Mouse (Mus musculus) forebrain, embryonic 12.5 days (tissue): ENCODE results near the gene Cenpc1. TPM values are rescaled to one million over a fixed set of nuclear protein-coding genes. Genes with fewer than 3 reads are reported as not detected.

ENCODE experiments used
- ATAC-seq: fragments of 200-750 bp; cut with Nextera tagmentation; 2 replicates; pipeline ENCODE4 v1.8.0; 2017; ENCODE audit warnings: moderate TSS enrichment; ENCODE audit not compliant: low FRiP score
- H3K27ac ChIP-seq: fragments of 300-500 bp; sonication (generic); 2 replicates; pipeline ENCODE4 v1.5.1; 2016; ENCODE audit warnings: mild to moderate bottlenecking
- H3K27me3 ChIP-seq: fragments of 300-500 bp; sonication (generic); 2 replicates; pipeline ENCODE4 v1.6.1; 2016; ENCODE audit warnings: mild to moderate bottlenecking
- H3K36me3 ChIP-seq: fragments of 300-500 bp; sonication (generic); replicated peaks from 2 replicates; pipeline ENCODE4 v1.6.1; 2016; ENCODE audit warnings: mild to moderate bottlenecking
- H3K4me1 ChIP-seq: fragments of 300-500 bp; sonication (generic); 2 replicates; pipeline ENCODE4 v1.6.1; 2016
- H3K4me2 ChIP-seq: fragments of 300-500 bp; sonication (generic); 2 replicates; pipeline ENCODE4 v1.6.1; 2016; ENCODE audit warnings: mild to moderate bottlenecking, moderate library complexity
- H3K4me3 ChIP-seq: fragments of 300-500 bp; sonication (generic); replicated peaks from 2 replicates; pipeline ENCODE4 v1.5.1; 2016; ENCODE audit warnings: mild to moderate bottlenecking
- H3K9ac ChIP-seq: fragments of 300-500 bp; sonication (generic); 2 replicates; pipeline ENCODE4 v1.6.1; 2016; ENCODE audit warnings: mild to moderate bottlenecking
- H3K9me3 ChIP-seq: fragments of 300-500 bp; sonication (generic); 2 replicates; pipeline ENCODE4 v1.6.1; 2016
- WGBS: fragments of 180-500 bp; shearing (Covaris S2); methylation state at CpG from one replicate; pipeline ENCODE4 v1.1.7; 2016; 5-methylcytosine and 5-hydroxymethylcytosine counted together
- polyA plus RNA-seq: library from polyadenylated mRNA; unstranded; fragments of >200 nt; fragmentation: Nextera tagmentation; extraction: Ambion mirVana; gene quantifications from 2 replicates; pipeline ENCODE4 v1.2.1, GENCODE M21; 2016

The Cenpc1 gene
- polyA plus RNA-seq = 54.4 and 55.7 TPM in 2 replicates

DNA sequence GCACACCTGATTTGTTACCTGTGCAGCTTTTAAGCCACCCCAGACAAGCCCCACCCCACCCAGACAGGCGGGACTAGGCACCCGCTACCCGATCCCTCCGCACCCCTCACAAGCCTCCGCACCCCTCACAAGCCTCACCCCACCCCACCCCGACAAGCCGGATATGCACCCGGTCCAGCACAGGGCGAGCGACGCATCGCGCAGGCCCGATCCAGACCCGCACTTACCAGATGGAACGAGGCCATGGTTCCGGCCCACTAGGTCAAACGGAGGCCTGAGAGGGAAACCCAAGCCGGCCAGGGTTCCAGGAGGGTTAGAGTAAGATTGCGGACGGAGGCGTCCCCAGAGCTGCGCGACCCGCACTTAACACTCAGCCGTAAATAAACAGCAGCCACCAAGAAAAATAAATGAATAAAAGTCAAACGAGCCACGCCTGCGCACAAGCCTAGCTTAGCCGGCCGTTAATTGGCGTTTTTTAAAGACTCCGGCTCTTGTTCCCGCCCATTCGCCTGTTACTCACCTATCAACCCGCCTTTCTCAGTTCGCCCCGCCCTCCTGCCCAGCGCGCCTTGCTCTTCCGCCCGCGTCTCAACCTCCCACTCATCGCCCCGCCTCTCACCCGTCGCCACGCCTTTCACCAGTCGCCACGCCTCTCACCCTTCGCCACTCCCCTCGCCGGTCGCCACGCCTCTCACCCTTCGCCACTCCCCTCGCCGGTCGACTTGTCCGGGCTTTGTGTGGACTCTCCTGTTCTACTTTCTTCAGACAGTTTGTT lies at the start of gene Cenpc1:
Gene Cenpc1 (minus strand): TSS at position 483 of the 775 bp plus-strand sequence.
- Histone ChIP-seq H3K36me3 (no peaks in the 10 kb centered on the region), H3K4me3 (peak within 1 kb of the TSS; percentile 79), H3K4me2 (peak within 1 kb of the TSS; percentile 60), H3K27ac (peak within 1 kb of the TSS; percentile 89), H3K4me1 (peaks cover 13% of the 10 kb centered on the region), H3K9me3 (no peaks in the 10 kb centered on the region), H3K27me3 (no peaks in the 10 kb centered on the region), H3K9ac (peak within 1 kb of the TSS; percentile 92)
- under 1% methylated on average over 60 of the region's 60 CpGs for WGBS
- peak; percentile 97 for ATAC-seq

DNA sequence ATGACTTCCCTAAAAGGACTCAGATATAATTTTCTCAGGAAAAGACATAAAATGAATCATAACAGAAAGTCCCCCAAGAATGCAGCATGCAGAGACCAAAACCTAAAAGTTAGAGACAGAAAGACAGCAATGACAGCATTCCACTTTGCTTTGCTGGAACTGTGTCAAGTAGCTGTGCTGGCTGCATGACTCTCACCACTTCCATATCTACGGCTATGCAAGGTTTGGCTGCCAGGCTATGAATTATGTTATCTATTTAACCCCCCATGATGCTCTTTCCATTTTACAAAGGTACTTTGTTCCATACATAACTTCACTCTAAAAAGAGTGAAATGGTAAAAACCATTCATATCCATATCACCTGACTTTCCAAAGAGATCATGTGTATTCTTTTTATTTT lies 48.6 kb upstream of the Cenpc1 start:
- Histone ChIP-seq H3K4me1 (no peaks in the 10 kb centered on the region), H3K27ac (no peak overlapping the region), H3K9ac (no peak overlapping the region), H3K9me3 (no peaks in the 10 kb centered on the region), H3K4me3 (no peak overlapping the region), H3K4me2 (no peak overlapping the region), H3K36me3 (peaks cover 13% of the 10 kb centered on the region; the same call in 1 of the 2 replicates), H3K27me3 (no peaks in the 10 kb centered on the region)
- ATAC-seq = no peak
- WGBS = 91% methylated on average over 1 of the region's 1 CpGs

DNA sequence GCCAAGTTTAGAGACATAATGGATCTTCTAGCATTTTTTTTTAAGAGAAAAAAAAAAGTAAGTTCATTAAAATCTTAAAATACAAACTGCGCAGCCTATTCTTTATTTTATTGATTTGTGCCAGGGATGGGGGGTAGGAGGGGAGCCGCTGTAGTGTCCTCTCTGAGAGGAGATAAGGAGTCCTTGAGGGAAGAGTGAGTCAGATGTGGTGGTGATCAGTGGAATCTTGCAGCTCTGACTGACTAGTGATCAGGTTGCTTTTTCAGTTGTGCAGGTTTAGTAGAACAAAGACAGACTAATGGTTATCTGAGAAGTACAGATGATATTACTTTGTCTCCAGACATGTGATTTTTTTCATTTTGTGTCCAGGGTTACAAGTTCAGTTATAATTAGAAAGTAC lies 47.7 kb upstream of the Cenpc1 start:
- no peaks in the 10 kb centered on the region for H3K4me1 ChIP-seq

GRCm38 (mm10) chr5:86111074-86111473 lies 45.7 kb upstream of the Cenpc1 start:
- no peak overlapping the region for H3K27ac ChIP-seq
- no peaks in the 10 kb centered on the region for H3K4me1 ChIP-seq
- no peak overlapping the region for H3K9ac ChIP-seq
- peaks cover 6% of the 10 kb centered on the region for H3K36me3 ChIP-seq
- ATAC-seq = no peak
- no peak overlapping the region for H3K4me3 ChIP-seq
- H3K9me3 ChIP-seq = no peaks in the 10 kb centered on the region
- 89% methylated on average over 1 of the region's 1 CpGs for WGBS
- no peak overlapping the region for H3K4me2 ChIP-seq
- H3K27me3 ChIP-seq = no peaks in the 10 kb centered on the region

More for the DNA sequence above, 47.7 kb upstream of the Cenpc1 start:
- peaks cover 6% of the 10 kb centered on the region for H3K36me3 ChIP-seq
- H3K9ac ChIP-seq = no peak overlapping the region
- no peak overlapping the region for H3K4me2 ChIP-seq
- 95% methylated on average over 2 of the region's 2 CpGs for WGBS
- H3K27ac ChIP-seq = no peak overlapping the region
- ATAC-seq = no peak
- H3K27me3 ChIP-seq = no peaks in the 10 kb centered on the region
- no peaks in the 10 kb centered on the region for H3K9me3 ChIP-seq
- H3K4me3 ChIP-seq = no peak overlapping the region

DNA sequence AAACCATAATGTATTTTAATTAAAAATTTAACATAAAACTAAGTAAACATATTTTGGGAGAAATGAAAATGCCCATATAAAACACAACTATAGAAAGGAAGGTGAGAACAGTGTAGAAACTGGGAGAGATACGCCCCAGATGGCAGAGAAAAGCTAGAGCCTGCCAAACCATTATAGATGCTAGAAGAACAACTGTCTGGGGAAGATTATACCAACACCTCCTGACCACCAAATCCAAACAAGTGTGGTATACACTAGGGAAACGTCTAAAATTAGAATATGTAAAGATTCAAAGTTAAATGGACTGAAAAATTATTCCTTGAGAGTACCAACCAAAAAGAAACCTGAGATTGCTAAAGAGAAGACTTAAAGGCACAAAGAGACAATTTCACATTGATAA lies 41.2 kb upstream of the Cenpc1 start:
- H3K27ac ChIP-seq = no peak overlapping the region
- H3K4me1 ChIP-seq = no peaks in the 10 kb centered on the region
- WGBS = 78% methylated on average over 2 of the region's 2 CpGs
- H3K4me3 ChIP-seq = no peak overlapping the region
- ATAC-seq = no peak
- H3K27me3 ChIP-seq = no peaks in the 10 kb centered on the region
- peaks cover 6% of the 10 kb centered on the region for H3K36me3 ChIP-seq
- H3K9me3 ChIP-seq = no peaks in the 10 kb centered on the region
- no peak overlapping the region for H3K4me2 ChIP-seq
- H3K9ac ChIP-seq = no peak overlapping the region

- no peaks in the 10 kb centered on the region for H3K4me1 ChIP-seq
- H3K9ac ChIP-seq = no peak overlapping the region
- no peak overlapping the region for H3K27ac ChIP-seq
- no peak overlapping the region for H3K4me2 ChIP-seq
- no peaks in the 10 kb centered on the region for H3K27me3 ChIP-seq
- 93% methylated on average over 2 of the region's 2 CpGs for WGBS
- H3K9me3 ChIP-seq = no peaks in the 10 kb centered on the region
- H3K36me3 ChIP-seq = no peaks in the 10 kb centered on the region
- no peak for ATAC-seq
- no peak overlapping the region for H3K4me3 ChIP-seq
These were observed 36.8 kb upstream of the Cenpc1 start for GRCm38 (mm10) chr5:86102176-86102575.

DNA sequence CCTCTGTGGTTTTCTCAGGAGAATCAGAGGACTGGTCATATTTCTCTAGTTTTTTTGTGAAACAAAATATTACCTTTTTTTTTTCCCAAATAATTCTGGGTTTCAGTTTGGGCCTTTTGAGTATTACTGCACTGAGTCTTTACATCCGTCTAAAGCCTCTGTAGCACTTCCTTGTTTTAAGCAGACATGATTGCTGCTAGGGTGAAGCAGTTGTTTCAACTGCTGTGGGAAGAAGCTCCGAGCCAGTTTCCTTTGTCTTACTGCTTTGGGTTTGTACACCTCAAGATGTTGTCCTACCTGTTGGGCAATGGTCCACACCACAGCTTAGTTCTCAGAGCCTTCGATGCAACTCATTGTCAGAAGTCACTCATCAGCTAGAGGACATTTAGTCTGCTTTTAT lies 35.2 kb upstream of the Cenpc1 start:
- Histone ChIP-seq H3K9me3 (no peaks in the 10 kb centered on the region), H3K4me1 (no peaks in the 10 kb centered on the region), H3K27ac (no peak overlapping the region), H3K4me2 (no peak overlapping the region), H3K9ac (no peak overlapping the region), H3K27me3 (no peaks in the 10 kb centered on the region), H3K36me3 (no peaks in the 10 kb centered on the region), H3K4me3 (no peak overlapping the region)
- WGBS = 85% methylated on average over 3 of the region's 3 CpGs
- no peak for ATAC-seq

- Histone ChIP-seq H3K27ac (no peak overlapping the region), H3K4me3 (no peak overlapping the region), H3K4me1 (no peaks in the 10 kb centered on the region), H3K9ac (no peak overlapping the region), H3K36me3 (no peaks in the 10 kb centered on the region), H3K9me3 (no peaks in the 10 kb centered on the region), H3K4me2 (no peak overlapping the region), H3K27me3 (no peaks in the 10 kb centered on the region)
- 92% methylated on average over 3 of the region's 3 CpGs for WGBS
- no peak for ATAC-seq
These were observed 33.6 kb upstream of the Cenpc1 start for GRCm38 (mm10) chr5:86098988-86099387.

DNA sequence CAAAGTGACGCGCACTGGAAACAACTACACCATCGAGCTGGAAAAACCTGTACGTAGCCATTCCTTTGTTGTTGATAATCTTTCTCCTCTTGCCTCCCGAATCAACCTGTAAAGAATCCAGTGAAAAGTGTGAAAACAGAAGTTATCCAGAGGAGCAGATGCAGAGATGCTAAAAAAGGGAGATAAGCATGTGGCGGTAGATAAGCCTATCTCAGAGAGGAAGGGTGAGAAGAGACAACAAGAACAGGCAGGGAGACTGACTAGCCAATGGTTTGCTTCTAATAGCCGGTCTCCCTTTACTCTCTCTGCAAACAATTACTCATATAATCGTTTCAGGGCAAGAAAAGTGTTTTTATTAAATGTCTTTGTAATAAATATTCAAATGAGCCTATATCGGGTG lies 29.4 kb upstream of the Cenpc1 start:
- ATAC-seq = no peak
- no peaks in the 10 kb centered on the region for H3K9me3 ChIP-seq
- no peak overlapping the region for H3K9ac ChIP-seq
- H3K4me2 ChIP-seq = no peak overlapping the region
- no peaks in the 10 kb centered on the region for H3K4me1 ChIP-seq
- H3K4me3 ChIP-seq = no peak overlapping the region
- H3K36me3 ChIP-seq = no peaks in the 10 kb centered on the region
- no peaks in the 10 kb centered on the region for H3K27me3 ChIP-seq
- H3K27ac ChIP-seq = no peak overlapping the region
- 88% methylated on average over 9 of the region's 9 CpGs for WGBS

- Histone ChIP-seq H3K4me3 (no peak overlapping the region), H3K4me1 (no peaks in the 10 kb centered on the region), H3K9me3 (no peaks in the 10 kb centered on the region), H3K36me3 (no peaks in the 10 kb centered on the region), H3K27ac (no peak overlapping the region), H3K9ac (no peak overlapping the region), H3K4me2 (no peak overlapping the region), H3K27me3 (no peaks in the 10 kb centered on the region)
- 87% methylated on average over 6 of the region's 6 CpGs for WGBS
- ATAC-seq = no peak
These were observed 21.4 kb upstream of the Cenpc1 start for GRCm38 (mm10) chr5:86086751-86087150.

DNA sequence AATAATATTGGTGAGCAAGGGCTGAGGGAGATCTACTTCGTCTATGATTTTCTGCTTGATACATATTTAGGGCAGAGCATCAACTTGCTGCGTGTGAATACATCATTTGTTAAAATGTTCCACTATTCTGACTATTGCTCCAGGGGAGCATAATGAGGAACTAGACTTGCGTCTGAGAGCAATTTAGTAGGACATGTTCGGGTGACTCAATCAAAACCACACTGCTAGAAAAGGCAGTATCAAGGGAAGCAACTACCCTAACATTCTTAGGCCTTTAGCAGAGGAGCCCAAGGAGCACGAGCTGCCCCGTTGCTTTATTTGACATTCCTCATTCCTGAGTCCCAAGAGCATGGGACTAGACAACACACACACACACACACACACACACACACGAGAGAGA lies 19.6 kb upstream of the Cenpc1 start:
- Histone ChIP-seq H3K27ac (no peak overlapping the region), H3K9ac (no peak overlapping the region), H3K4me3 (no peak overlapping the region), H3K36me3 (no peaks in the 10 kb centered on the region), H3K9me3 (no peaks in the 10 kb centered on the region), H3K27me3 (no peaks in the 10 kb centered on the region), H3K4me2 (no peak overlapping the region), H3K4me1 (no peaks in the 10 kb centered on the region)
- no peak for ATAC-seq
- WGBS = 84% methylated on average over 7 of the region's 7 CpGs

- H3K4me1 ChIP-seq = no peaks in the 10 kb centered on the region
- no peak overlapping the region for H3K9ac ChIP-seq
- no peak overlapping the region for H3K4me3 ChIP-seq
- H3K4me2 ChIP-seq = no peak overlapping the region
- no peak for ATAC-seq
- no peak overlapping the region for H3K27ac ChIP-seq
- no peaks in the 10 kb centered on the region for H3K27me3 ChIP-seq
- no peaks in the 10 kb centered on the region for H3K36me3 ChIP-seq
- WGBS = 87% methylated on average over 6 of the region's 6 CpGs
- no peaks in the 10 kb centered on the region for H3K9me3 ChIP-seq
These were observed 18.6 kb upstream of the Cenpc1 start for GRCm38 (mm10) chr5:86083987-86084386.

DNA sequence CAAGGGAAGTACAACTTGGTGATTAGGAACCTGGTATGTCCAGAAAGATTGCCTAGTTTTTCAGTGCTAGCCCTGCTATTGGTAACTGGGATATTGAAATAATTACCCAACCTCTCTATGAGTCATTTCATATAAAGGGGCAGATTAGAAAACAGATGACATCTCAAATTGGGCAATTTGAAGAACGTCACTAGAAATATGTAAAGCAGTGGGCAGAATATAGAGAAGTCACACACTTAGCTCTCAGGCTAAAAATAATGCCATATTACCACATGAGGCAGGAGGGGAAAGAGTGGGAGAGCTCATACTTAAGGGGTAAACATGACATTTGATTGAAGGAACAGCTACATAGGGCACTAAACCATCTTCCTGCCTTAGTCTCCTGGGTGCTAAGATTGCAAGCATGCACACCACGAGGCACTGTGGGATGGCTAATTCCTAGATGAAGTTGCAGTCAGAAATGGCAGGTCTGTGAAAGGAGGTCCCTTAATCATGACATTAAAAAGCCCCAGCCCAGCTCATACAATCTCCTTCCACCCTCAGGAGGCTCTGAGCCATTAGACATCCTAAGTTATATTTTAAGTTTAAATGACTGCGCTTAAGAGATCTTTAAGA lies 13.4 kb upstream of the Cenpc1 start:
- ATAC-seq = no peak
- WGBS = 87% methylated on average over 3 of the region's 3 CpGs
- no peaks in the 10 kb centered on the region for H3K27me3 ChIP-seq

More for the DNA sequence above, 13.4 kb upstream of the Cenpc1 start:
- no peaks in the 10 kb centered on the region for H3K4me1 ChIP-seq
- H3K27ac ChIP-seq = no peak overlapping the region
- H3K4me3 ChIP-seq = no peak overlapping the region
- H3K36me3 ChIP-seq = no peaks in the 10 kb centered on the region
- H3K4me2 ChIP-seq = no peak overlapping the region
- no peak overlapping the region for H3K9ac ChIP-seq
- no peaks in the 10 kb centered on the region for H3K9me3 ChIP-seq
